Mouse (Mus musculus) midbrain, embryonic 14.5 days (tissue): ENCODE measurements at regions not wholly inside any gene's neighbourhood (a gene's known extent, or its start where the extent isn't known, plus 50 kb on each side); places are given as distances from the start of the nearest gene placed in this dataset.

Experiments used
- ATAC-seq: fragments of 200-750 bp; cut with Nextera tagmentation; 2 replicates; pipeline ENCODE4 v1.8.0; 2017; ENCODE audit warnings: moderate number of reproducible peaks, moderate library complexity; ENCODE audit not compliant: low FRiP score, low TSS enrichment
- DNase-seq: peaks from one replicate; pipeline ENCODE4 v3.0.0-alpha.2; 2015
- H3K27ac ChIP-seq: fragments of 300-500 bp; sonication (generic); replicated peaks from 2 replicates; pipeline ENCODE4 v1.5.1; 2014; ENCODE audit warnings: mild to moderate bottlenecking, low read depth, low read length, moderate library complexity
- H3K27me3 ChIP-seq: fragments of 300-500 bp; sonication (generic); 2 replicates; pipeline ENCODE4 v1.6.1; 2014; ENCODE audit warnings: low read length, control low read depth, mixed read lengths; ENCODE audit not compliant: control insufficient read depth, insufficient read depth
- H3K36me3 ChIP-seq: fragments of 300-500 bp; sonication (generic); 2 replicates; pipeline ENCODE4 v1.6.1; 2014; ENCODE audit warnings: low read length, control low read depth; ENCODE audit not compliant: control insufficient read depth, insufficient read depth
- H3K4me1 ChIP-seq: fragments of 300-500 bp; sonication (generic); 2 replicates; pipeline ENCODE4 v1.6.1; 2014; ENCODE audit warnings: mild to moderate bottlenecking, antibody characterized with exemption, low read length, control low read depth; ENCODE audit not compliant: control insufficient read depth, insufficient read depth
- H3K4me2 ChIP-seq: fragments of 300-500 bp; sonication (generic); 2 replicates; pipeline ENCODE4 v1.6.1; 2014; ENCODE audit warnings: mild to moderate bottlenecking, low read length, moderate library complexity
- H3K4me3 ChIP-seq: fragments of 300-500 bp; sonication (generic); replicated peaks from 2 replicates; pipeline ENCODE4 v1.5.1; 2014; ENCODE audit warnings: low read depth, low read length
- H3K9ac ChIP-seq: fragments of 300-500 bp; sonication (generic); replicated peaks from 2 replicates; pipeline ENCODE4 v1.6.1; 2014; ENCODE audit warnings: mild to moderate bottlenecking, low read length, moderate library complexity
- H3K9me3 ChIP-seq: fragments of 300-500 bp; sonication (generic); 2 replicates; pipeline ENCODE4 v1.6.1; 2016; ENCODE audit warnings: low read length, control low read depth, mixed read lengths; ENCODE audit not compliant: control insufficient read depth
- WGBS: fragments of 180-500 bp; shearing (Covaris S2); extraction: QIAGEN DNeasy Blood & Tissue Kit; methylation state at CpG from one replicate; pipeline ENCODE4 v1.1.7; 2014; 5-methylcytosine and 5-hydroxymethylcytosine counted together

DNA sequence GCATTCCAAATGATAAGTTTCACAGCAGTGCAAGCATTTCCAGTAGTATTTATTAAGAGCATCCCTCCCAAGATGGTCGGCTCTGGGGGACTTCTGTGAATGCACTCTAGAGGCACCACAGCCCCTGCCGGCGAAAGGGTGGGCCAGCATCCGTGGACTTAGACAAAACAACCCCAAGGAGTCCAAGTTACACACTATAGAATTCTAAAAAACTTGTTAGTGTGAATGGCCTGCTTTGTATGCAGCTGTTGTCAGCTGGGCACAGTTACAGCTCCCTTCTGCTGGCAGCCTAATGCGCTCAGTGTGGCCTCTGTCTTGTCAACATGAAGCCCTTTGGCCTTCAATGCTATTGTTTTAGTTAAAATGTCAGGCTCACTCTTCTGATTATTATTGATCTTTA is 181.5 kb downstream of the Tle3 start:
- WGBS, result 47% methylated on average over 5 of the region's 5 CpGs
- Histone ChIP-seq H3K27me3 (no peaks in the 10 kb centered on the region), H3K4me1 (peaks cover 6% of the 10 kb centered on the region; the same call in 1 of the 2 replicates), H3K4me2 (no peak overlapping the region), H3K36me3 (no peaks in the 10 kb centered on the region), H3K4me3 (no peak overlapping the region), H3K27ac (no peak overlapping the region), H3K9me3 (no peaks in the 10 kb centered on the region), H3K9ac (no peak overlapping the region)
- no peak for ATAC-seq
- DNase-seq, result peak; percentile 41

DNA sequence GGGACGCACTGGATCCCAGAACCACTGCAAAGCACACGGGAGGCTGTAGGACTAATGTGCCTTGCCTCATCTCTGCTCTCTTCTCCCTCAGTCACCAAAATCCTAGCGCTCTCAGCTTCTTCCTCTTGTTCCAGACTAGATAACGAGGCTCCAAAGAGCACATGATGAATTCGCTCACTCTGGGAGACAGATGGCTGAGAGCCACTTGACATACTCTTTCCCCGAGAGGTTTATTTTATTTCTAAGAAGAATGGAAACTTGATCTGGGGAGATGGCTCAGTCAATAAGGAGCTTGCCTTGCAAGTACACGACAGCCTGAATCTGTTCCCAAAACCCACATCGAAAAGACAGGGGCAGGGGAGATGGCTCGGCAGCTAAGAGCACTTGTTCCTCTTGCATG is 179.2 kb downstream of the Tle3 start:
- Histone ChIP-seq H3K27ac (no peak overlapping the region), H3K4me1 (peaks cover 6% of the 10 kb centered on the region; the same call in 1 of the 2 replicates), H3K9me3 (no peaks in the 10 kb centered on the region), H3K4me3 (no peak overlapping the region), H3K9ac (no peak overlapping the region), H3K36me3 (no peaks in the 10 kb centered on the region), H3K4me2 (no peak overlapping the region), H3K27me3 (no peaks in the 10 kb centered on the region)
- DNase-seq (no peak), ATAC-seq (no peak)
- 60% methylated on average over 9 of the region's 9 CpGs for WGBS

- no peaks in the 10 kb centered on the region for H3K9me3 ChIP-seq
- WGBS, result 70% methylated on average over 3 of the region's 3 CpGs
- no peaks in the 10 kb centered on the region for H3K36me3 ChIP-seq
- no peak overlapping the region for H3K27ac ChIP-seq
- H3K4me3 ChIP-seq, result no peak overlapping the region
- no peak overlapping the region for H3K4me2 ChIP-seq
- H3K9ac ChIP-seq, result no peak overlapping the region
- H3K27me3 ChIP-seq, result no peaks in the 10 kb centered on the region
- no peak for DNase-seq
- peaks cover 6% of the 10 kb centered on the region; the same call in 1 of the 2 replicates for H3K4me1 ChIP-seq
- no peak for ATAC-seq
Observed at GRCm38 (mm10) chr9:61550326-61550725, 178.2 kb downstream of the Tle3 start.

GRCm38 (mm10) chr9:61549692-61550241 is 177.6 kb downstream of the Tle3 start:
- Histone ChIP-seq H3K4me1 (peaks cover 8% of the 10 kb centered on the region), H3K36me3 (no peaks in the 10 kb centered on the region), H3K27ac (no peak overlapping the region), H3K9ac (no peak overlapping the region), H3K9me3 (no peaks in the 10 kb centered on the region), H3K4me2 (no peak overlapping the region), H3K4me3 (no peak overlapping the region), H3K27me3 (no peaks in the 10 kb centered on the region)
- peak; percentile 46; the same call in 1 of the 2 replicates for ATAC-seq
- WGBS, result 15% methylated on average over 5 of the region's 5 CpGs
- DNase-seq, result peak; percentile 54

- ATAC-seq (no peak), DNase-seq (peak; percentile 52)
- Histone ChIP-seq H3K4me1 (peaks cover 7% of the 10 kb centered on the region), H3K9ac (no peak overlapping the region), H3K27ac (no peak overlapping the region), H3K4me3 (no peak overlapping the region), H3K4me2 (peak overlapping the region; percentile 29; the same call in 1 of the 2 replicates), H3K36me3 (no peaks in the 10 kb centered on the region), H3K9me3 (no peaks in the 10 kb centered on the region), H3K27me3 (no peaks in the 10 kb centered on the region)
- 8% methylated on average over 20 of the region's 22 CpGs for WGBS
Observed at GRCm38 (mm10) chr9:61537316-61538189, 165.4 kb downstream of the Tle3 start.

- ATAC-seq (no peak), DNase-seq (no peak)
- peaks cover 32% of the 10 kb centered on the region for H3K4me1 ChIP-seq
- no peaks in the 10 kb centered on the region for H3K36me3 ChIP-seq
- 88% methylated on average over 9 of the region's 9 CpGs for WGBS
- no peak overlapping the region for H3K4me2 ChIP-seq
- no peaks in the 10 kb centered on the region for H3K9me3 ChIP-seq
- no peak overlapping the region for H3K9ac ChIP-seq
- no peak overlapping the region for H3K4me3 ChIP-seq
- H3K27me3 ChIP-seq, result no peaks in the 10 kb centered on the region
- no peak overlapping the region for H3K27ac ChIP-seq
Observed at GRCm38 (mm10) chr9:61533237-61533636, 161.1 kb downstream of the Tle3 start.

DNA sequence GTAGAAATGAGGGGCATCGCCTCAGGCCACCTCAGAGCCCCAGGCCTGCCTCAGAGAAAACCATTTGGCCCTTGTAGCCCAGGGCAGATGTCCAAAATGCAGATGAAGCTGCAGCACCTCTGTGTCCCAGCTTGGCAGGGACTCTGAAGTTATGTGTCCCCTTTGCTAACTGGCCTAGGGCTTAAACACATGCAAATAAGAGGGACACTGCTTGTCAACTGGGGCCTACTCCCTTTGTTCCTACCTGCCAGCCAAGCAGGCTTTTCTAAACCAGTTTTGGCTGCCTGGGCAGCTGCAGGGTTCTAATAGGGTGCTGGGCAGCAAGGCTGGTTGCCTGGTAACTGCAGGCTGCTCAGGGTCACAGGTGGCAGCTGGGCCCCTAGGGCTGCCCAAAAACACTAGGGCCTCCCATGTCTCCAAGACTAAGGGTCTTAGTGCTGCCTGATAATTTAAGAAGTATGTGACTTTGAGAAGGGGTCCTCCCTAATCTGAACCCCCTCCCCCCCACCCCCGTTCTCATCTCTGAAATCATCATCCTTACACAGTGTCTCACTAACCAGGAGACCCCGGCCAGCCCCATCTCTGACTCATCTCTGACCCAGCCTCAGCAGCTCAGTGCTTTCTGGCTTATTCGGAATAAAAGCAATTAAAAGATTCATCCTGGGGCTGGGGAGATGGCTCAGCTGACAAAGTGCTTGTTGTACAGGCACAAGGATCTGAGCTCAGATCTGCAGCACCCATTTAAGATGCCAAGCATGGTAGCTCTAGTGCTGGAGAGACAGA is 158.3 kb downstream of the Tle3 start:
- Histone ChIP-seq H3K27ac (peak overlapping the region; percentile 41), H3K27me3 (no peaks in the 10 kb centered on the region), H3K4me1 (peaks cover 38% of the 10 kb centered on the region), H3K4me2 (no peak overlapping the region), H3K36me3 (no peaks in the 10 kb centered on the region), H3K9ac (no peak overlapping the region), H3K4me3 (no peak overlapping the region), H3K9me3 (no peaks in the 10 kb centered on the region)
- DNase-seq, result peak; percentile 74
- WGBS, result 18% methylated on average over 4 of the region's 4 CpGs
- peak; percentile 80 for ATAC-seq

- Histone ChIP-seq H3K4me1 (peaks cover 38% of the 10 kb centered on the region), H3K9me3 (no peaks in the 10 kb centered on the region), H3K27ac (no peak overlapping the region; the same call in 1 of the 2 replicates), H3K27me3 (no peaks in the 10 kb centered on the region), H3K9ac (no peak overlapping the region), H3K36me3 (no peaks in the 10 kb centered on the region), H3K4me2 (no peak overlapping the region), H3K4me3 (no peak overlapping the region)
- ATAC-seq (no peak), DNase-seq (peak; percentile 69)
- 22% methylated on average over 12 of the region's 12 CpGs for WGBS
Observed at GRCm38 (mm10) chr9:61528286-61528865, 156.2 kb downstream of the Tle3 start.
